Mouse (Mus musculus): ENCODE measurements around the gene Eml4. TPM values are rescaled to one million over a fixed set of nuclear protein-coding genes. Genes with fewer than 3 reads are reported as not detected.

Gene Eml4
- polyA plus RNA-seq, 1 experiment from 2014 or later, result 31.7 TPM

GRCm38 (mm10) chr17:83525596-83525995 lies 174.9 kb downstream of the Eml4 start:
- Histone ChIP-seq H3K36me3 (ENCODE audit: control insufficient read depth, insufficient read depth) (no peaks in the 10 kb centered on the region), H3K27me3 (replicated peaks; ENCODE audit: control insufficient read depth, insufficient read depth, low read length) (no peaks in the 10 kb centered on the region), H3K9ac (replicated peaks; ENCODE audit: low read depth, low read length) (no peak overlapping the region; the same call in 1 of the 2 replicates), H3K4me2 (ENCODE audit: low read length) (0 out of 2 replicates have a peak overlapping the region, but pooled peaks have one; percentile 16), H3K4me1 (replicated peaks; ENCODE audit: control insufficient read depth, insufficient read depth, low read length) (peaks cover 28% of the 10 kb centered on the region), H3K27ac (ENCODE audit: low read length) (no peak overlapping the region), H3K4me3 (replicated peaks; ENCODE audit: low read length) (no peak overlapping the region), H3K9me3 (ENCODE audit: control insufficient read depth, low read length) (no peaks in the 10 kb centered on the region)
- 4% methylated on average over 8 of the region's 8 CpGs for WGBS
- ATAC-seq, result 0 out of 2 replicates have a peak, but pooled peaks have one; percentile 39

- H3K27ac ChIP-seq (ENCODE audit: low read length), result no peak overlapping the region; the same call in none of the 2 replicates
- H3K4me1 ChIP-seq (replicated peaks; ENCODE audit: control insufficient read depth, insufficient read depth, low read length), result peaks cover 28% of the 10 kb centered on the region
- H3K36me3 ChIP-seq (ENCODE audit: control insufficient read depth, insufficient read depth), result no peaks in the 10 kb centered on the region
- no peak overlapping the region for H3K4me3 ChIP-seq (replicated peaks; ENCODE audit: low read length)
- ATAC-seq, result 0 out of 2 replicates have a peak, but pooled peaks have one; percentile 4
- no peaks in the 10 kb centered on the region for H3K27me3 ChIP-seq (replicated peaks; ENCODE audit: control insufficient read depth, insufficient read depth, low read length)
- WGBS, result 4% methylated on average over 5 of the region's 5 CpGs
- H3K4me2 ChIP-seq (ENCODE audit: low read length), result no peak overlapping the region
- H3K9me3 ChIP-seq (ENCODE audit: control insufficient read depth, low read length), result no peaks in the 10 kb centered on the region
- H3K9ac ChIP-seq (replicated peaks; ENCODE audit: low read depth, low read length), result 0 out of 2 replicates have a peak overlapping the region, but pooled peaks have one; percentile 22
Measured at GRCm38 (mm10) chr17:83526091-83526561, 175.4 kb downstream of the Eml4 start.

- ATAC-seq, result peak; percentile 54
- Histone ChIP-seq H3K4me2 (ENCODE audit: low read length) (peak overlapping the region; percentile 34), H3K4me3 (replicated peaks; ENCODE audit: low read length) (no peak overlapping the region), H3K27ac (ENCODE audit: low read length) (no peak overlapping the region), H3K27me3 (replicated peaks; ENCODE audit: control insufficient read depth, insufficient read depth, low read length) (no peaks in the 10 kb centered on the region), H3K9ac (replicated peaks; ENCODE audit: low read depth, low read length) (0 out of 2 replicates have a peak overlapping the region, but pooled peaks have one; percentile 26), H3K9me3 (ENCODE audit: control insufficient read depth, low read length) (no peaks in the 10 kb centered on the region), H3K36me3 (ENCODE audit: control insufficient read depth, insufficient read depth) (no peaks in the 10 kb centered on the region), H3K4me1 (replicated peaks; ENCODE audit: control insufficient read depth, insufficient read depth, low read length) (peaks cover 28% of the 10 kb centered on the region)
- WGBS, result 21% methylated on average over 13 of the region's 13 CpGs
Measured at GRCm38 (mm10) chr17:83526624-83527532, 176.1 kb downstream of the Eml4 start.

GRCm38 (mm10) chr17:83527651-83528381 lies 177.1 kb downstream of the Eml4 start:
- no peak overlapping the region for H3K27ac ChIP-seq (ENCODE audit: low read length)
- WGBS, result 25% methylated on average over 17 of the region's 17 CpGs

More at GRCm38 (mm10) chr17:83527651-83528381, 177.1 kb downstream of the Eml4 start:
- Histone ChIP-seq H3K4me3 (replicated peaks; ENCODE audit: low read length) (no peak overlapping the region), H3K4me1 (replicated peaks; ENCODE audit: control insufficient read depth, insufficient read depth, low read length) (peaks cover 28% of the 10 kb centered on the region), H3K27me3 (replicated peaks; ENCODE audit: control insufficient read depth, insufficient read depth, low read length) (no peaks in the 10 kb centered on the region), H3K9me3 (ENCODE audit: control insufficient read depth, low read length) (no peaks in the 10 kb centered on the region), H3K4me2 (ENCODE audit: low read length) (peak overlapping the region; percentile 34), H3K36me3 (ENCODE audit: control insufficient read depth, insufficient read depth) (no peaks in the 10 kb centered on the region), H3K9ac (replicated peaks; ENCODE audit: low read depth, low read length) (0 out of 2 replicates have a peak overlapping the region, but pooled peaks have one; percentile 26)
- ATAC-seq, result peak; percentile 47; the same call in 1 of the 2 replicates

Other genes with a start within 250 kb of the Eml4 start
- gene Pkdcc, start 135.6 kb upstream of the Eml4 start, polyA plus RNA-seq (2015; fragmentation: Nextera tagmentation; extraction: Ambion mirVana), result 5.5 and 5.8 TPM in 2 replicates
- gene Cox7a2l, start 166.4 kb downstream of the Eml4 start, polyA plus RNA-seq (2015; fragmentation: Nextera tagmentation; extraction: Ambion mirVana), result 179 and 181 TPM in 2 replicates